Mouse (Mus musculus) neural tube, embryonic 11.5 days (tissue): ENCODE results near the gene Disp1. TPM values are rescaled to one million over a fixed set of nuclear protein-coding genes. Genes with fewer than 3 reads are reported as not detected.

ENCODE experiments used
- ATAC-seq: fragments of 200-750 bp; cut with Nextera tagmentation; 2 replicates; pipeline ENCODE4 v1.8.0; 2017; ENCODE audit warnings: moderate number of reproducible peaks, mild to moderate bottlenecking, moderate TSS enrichment, moderate library complexity; ENCODE audit not compliant: insufficient read depth, low FRiP score, low TSS enrichment
- DNase-seq: peaks from one replicate; pipeline ENCODE4 v3.0.0-alpha.2; 2015; ENCODE audit warnings: low spot score
- H3K27ac ChIP-seq: fragments of 300-500 bp; sonication (generic); 2 replicates; pipeline ENCODE4 v1.5.1; 2014; ENCODE audit warnings: low read depth, mild to moderate bottlenecking, low read length
- H3K27me3 ChIP-seq: fragments of 300-500 bp; sonication (generic); 2 replicates; pipeline ENCODE4 v1.6.1; 2014; ENCODE audit warnings: mild to moderate bottlenecking, low read length, mixed read lengths; ENCODE audit not compliant: control insufficient read depth, insufficient read depth
- H3K36me3 ChIP-seq: fragments of 300-500 bp; sonication (generic); 2 replicates; pipeline ENCODE4 v1.6.1; 2014; ENCODE audit warnings: mild to moderate bottlenecking, low read length, moderate library complexity, mixed read lengths; ENCODE audit not compliant: control insufficient read depth, insufficient read depth
- H3K4me1 ChIP-seq: fragments of 300-500 bp; sonication (generic); 2 replicates; pipeline ENCODE4 v1.6.1; 2014; ENCODE audit warnings: low read length, mixed read lengths; ENCODE audit not compliant: control insufficient read depth, insufficient read depth
- H3K4me2 ChIP-seq: fragments of 300-500 bp; sonication (generic); 2 replicates; pipeline ENCODE4 v1.6.1; 2014; ENCODE audit warnings: low read depth, mild to moderate bottlenecking, moderate library complexity
- H3K4me3 ChIP-seq: fragments of 300-500 bp; sonication (generic); 2 replicates; pipeline ENCODE4 v1.5.1; 2014; ENCODE audit warnings: low read depth, low read length
- H3K9ac ChIP-seq: fragments of 300-500 bp; sonication (generic); 2 replicates; pipeline ENCODE4 v1.6.1; 2014; ENCODE audit warnings: mild to moderate bottlenecking, low read length
- H3K9me3 ChIP-seq: fragments of 300-500 bp; sonication (generic); 2 replicates; pipeline ENCODE4 v1.6.1; 2016; ENCODE audit warnings: low read length; ENCODE audit not compliant: control insufficient read depth
- WGBS: fragments of 180-500 bp; shearing (Covaris S2); extraction: QIAGEN DNeasy Blood & Tissue Kit; methylation state at CpG from one replicate; pipeline ENCODE4 v1.1.7; 2014; 5-methylcytosine and 5-hydroxymethylcytosine counted together
- polyA plus RNA-seq: library from polyadenylated mRNA; unstranded; fragments of >200 nt; fragmentation: Nextera tagmentation; extraction: Ambion mirVana; gene quantifications from 2 replicates; pipeline ENCODE4 v1.2.1, GENCODE M21; 2014

Gene Disp1
- polyA plus RNA-seq, 1 experiment from 2014 or later: 11.7 TPM

DNA sequence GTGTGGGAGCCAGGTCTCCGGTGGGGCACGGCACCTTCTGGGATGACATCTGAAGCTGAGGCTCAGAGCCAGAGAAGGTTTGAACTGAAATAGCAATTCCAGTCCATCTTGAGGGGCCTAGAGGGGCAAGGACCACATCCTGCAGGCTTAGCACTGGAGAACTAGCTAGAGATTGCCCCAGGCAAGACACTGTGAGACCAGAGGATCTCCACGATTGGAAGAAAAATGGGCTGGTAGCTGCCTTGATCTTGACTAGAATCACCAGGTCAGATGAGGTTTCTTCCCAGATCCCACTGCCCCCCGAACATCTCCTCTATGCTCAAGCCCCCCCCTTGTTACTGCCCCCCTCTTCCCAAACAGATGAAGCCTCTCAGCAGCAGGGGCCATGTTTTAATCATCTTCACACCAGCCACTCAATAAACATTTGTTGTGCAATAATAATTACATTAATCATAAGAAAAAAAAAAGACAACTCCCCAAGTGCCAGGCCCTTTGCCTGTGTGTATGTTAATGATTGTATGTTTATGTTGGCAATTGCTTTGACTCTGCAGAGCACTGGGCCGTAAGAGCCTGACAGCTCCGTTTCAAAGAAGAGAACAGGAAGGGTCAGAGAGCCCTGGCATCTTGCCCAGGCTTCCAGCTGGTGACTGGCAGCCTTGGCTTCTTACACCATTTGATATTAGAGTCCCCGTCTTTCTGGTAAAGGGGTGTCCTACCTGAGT lies 174.0 kb downstream of the Disp1 start:
- no peak overlapping the region for H3K9ac ChIP-seq
- 73% methylated on average over 7 of the region's 7 CpGs for WGBS
- no peaks in the 10 kb centered on the region for H3K36me3 ChIP-seq
- DNase-seq (no peak), ATAC-seq (no peak)
- H3K9me3 ChIP-seq: no peaks in the 10 kb centered on the region
- 0 out of 2 replicates have a peak, but pooled peaks cover 2% of the 10 kb centered on the region for H3K4me1 ChIP-seq
- H3K27me3 ChIP-seq: no peaks in the 10 kb centered on the region
- H3K4me3 ChIP-seq: no peak overlapping the region
- H3K27ac ChIP-seq: no peak overlapping the region
- no peak overlapping the region for H3K4me2 ChIP-seq

DNA sequence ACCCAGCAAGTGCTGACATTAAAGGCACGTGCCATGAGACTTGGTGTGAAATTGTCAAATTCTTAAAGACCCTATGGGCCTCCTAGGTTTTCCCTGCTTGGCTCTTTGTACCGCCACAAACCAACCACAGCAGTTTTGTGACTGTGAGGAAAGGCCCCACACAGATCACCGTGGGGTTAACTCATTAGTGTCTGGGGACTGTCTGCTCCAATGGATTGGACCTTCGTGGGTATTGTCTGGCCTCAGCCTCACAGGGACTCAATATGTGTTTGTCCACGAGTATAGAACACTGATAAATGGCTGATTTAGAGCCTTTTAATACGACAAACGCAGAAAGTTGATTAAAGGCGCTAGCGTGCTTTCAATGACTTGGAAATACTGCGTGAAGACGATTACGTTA lies 175.2 kb downstream of the Disp1 start:
- H3K4me3 ChIP-seq: no peak overlapping the region
- 56% methylated on average over 12 of the region's 12 CpGs for WGBS
- H3K27ac ChIP-seq: no peak overlapping the region
- H3K9ac ChIP-seq: no peak overlapping the region
- DNase-seq: no peak
- no peaks in the 10 kb centered on the region for H3K36me3 ChIP-seq
- H3K4me1 ChIP-seq: 0 out of 2 replicates have a peak, but pooled peaks cover 2% of the 10 kb centered on the region
- no peak overlapping the region for H3K4me2 ChIP-seq
- H3K27me3 ChIP-seq: no peaks in the 10 kb centered on the region
- no peak for ATAC-seq
- no peaks in the 10 kb centered on the region for H3K9me3 ChIP-seq

GRCm38 (mm10) chr1:183043161-183043812 lies 178.0 kb downstream of the Disp1 start:
- no peak for ATAC-seq
- no peaks in the 10 kb centered on the region for H3K36me3 ChIP-seq
- 81% methylated on average over 13 of the region's 13 CpGs for WGBS

GRCm38 (mm10) chr1:183041703-183042102 lies 179.6 kb downstream of the Disp1 start:
- 91% methylated on average over 6 of the region's 7 CpGs for WGBS
- H3K27me3 ChIP-seq: no peaks in the 10 kb centered on the region
- H3K36me3 ChIP-seq: no peaks in the 10 kb centered on the region
- no peaks in the 10 kb centered on the region for H3K9me3 ChIP-seq
- DNase-seq: no peak
- no peak for ATAC-seq
- H3K4me2 ChIP-seq: no peak overlapping the region
- H3K4me3 ChIP-seq: no peak overlapping the region
- H3K27ac ChIP-seq: no peak overlapping the region
- H3K4me1 ChIP-seq: no peaks in the 10 kb centered on the region
- H3K9ac ChIP-seq: no peak overlapping the region

More at GRCm38 (mm10) chr1:183043161-183043812, 178.0 kb downstream of the Disp1 start:
- no peak for DNase-seq
- H3K27me3 ChIP-seq: no peaks in the 10 kb centered on the region
- H3K4me1 ChIP-seq: 0 out of 2 replicates have a peak, but pooled peaks cover 2% of the 10 kb centered on the region
- H3K4me3 ChIP-seq: no peak overlapping the region
- H3K27ac ChIP-seq: no peak overlapping the region
- H3K9ac ChIP-seq: no peak overlapping the region
- H3K4me2 ChIP-seq: no peak overlapping the region
- H3K9me3 ChIP-seq: no peaks in the 10 kb centered on the region

DNA sequence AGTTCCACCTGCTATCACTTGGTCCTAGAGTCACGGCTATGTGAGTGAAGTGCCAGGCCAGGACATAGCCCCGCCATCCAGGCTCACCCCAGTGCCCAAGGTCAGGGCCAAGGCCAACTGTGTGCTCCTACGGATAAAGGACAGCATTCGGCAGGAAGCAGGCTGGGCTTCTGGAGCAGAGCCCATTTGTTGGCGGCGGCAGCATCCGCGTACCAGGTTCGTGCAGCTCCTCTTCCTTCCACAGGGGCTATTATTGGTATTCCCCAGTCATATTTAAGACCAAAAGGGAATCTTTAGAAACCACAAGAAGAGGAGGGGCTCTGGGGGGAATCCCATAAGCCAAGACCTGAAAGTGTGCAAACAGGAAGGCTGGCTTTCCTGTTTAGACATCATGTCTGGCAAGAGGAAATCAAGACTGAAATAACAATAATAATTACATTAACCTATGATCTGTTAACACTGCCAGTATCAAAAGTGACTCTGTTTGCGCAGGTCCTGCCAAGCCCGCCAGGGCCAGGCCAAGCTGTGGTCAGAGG lies 180.4 kb downstream of the Disp1 start:
- Histone ChIP-seq H3K9me3 (no peaks in the 10 kb centered on the region), H3K27ac (no peak overlapping the region), H3K9ac (no peak overlapping the region), H3K27me3 (no peaks in the 10 kb centered on the region), H3K4me1 (no peaks in the 10 kb centered on the region), H3K4me3 (no peak overlapping the region), H3K36me3 (no peaks in the 10 kb centered on the region), H3K4me2 (no peak overlapping the region)
- no peak for DNase-seq
- no peak for ATAC-seq
- WGBS: 88% methylated on average over 11 of the region's 11 CpGs

DNA sequence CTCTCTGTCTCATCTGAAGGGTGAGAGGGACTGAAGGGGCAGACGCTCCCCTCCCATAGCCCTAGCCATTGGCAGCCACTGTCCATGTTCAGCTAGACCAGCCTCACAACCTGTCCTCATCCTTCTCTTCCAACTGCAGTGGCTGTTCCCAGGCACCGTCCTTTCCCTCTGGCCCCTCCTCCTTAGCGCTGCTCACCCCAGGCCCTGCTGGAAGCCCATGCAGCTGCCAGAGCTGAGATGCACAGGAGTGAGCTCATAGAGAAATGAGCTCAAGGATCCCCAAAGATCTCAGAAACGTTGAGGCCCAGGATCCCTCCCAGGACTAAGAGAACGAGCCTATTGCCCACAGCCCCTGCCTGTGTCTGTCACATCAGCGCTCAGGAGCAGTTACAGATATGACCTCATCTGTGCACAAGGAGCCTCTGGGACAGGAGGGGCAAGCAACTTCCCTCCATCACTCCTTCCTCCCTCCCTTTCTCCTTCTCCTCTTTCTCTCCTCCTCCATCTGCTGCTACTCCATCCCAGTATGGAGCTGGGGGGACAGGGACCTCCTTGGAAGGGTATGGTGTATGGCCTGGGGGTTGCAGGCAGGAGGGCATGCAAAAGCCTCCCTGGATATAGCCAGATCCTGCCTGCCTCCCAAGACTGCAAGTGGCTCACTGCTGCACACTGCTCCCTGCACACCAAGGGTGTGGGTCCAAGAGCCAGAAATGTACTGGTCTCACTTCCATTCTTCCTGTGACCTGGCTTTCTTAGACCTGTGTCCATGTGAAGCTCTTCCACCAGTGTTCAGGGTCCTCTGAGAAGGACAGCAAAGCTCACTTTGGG lies 181.2 kb downstream of the Disp1 start:
- no peaks in the 10 kb centered on the region for H3K27me3 ChIP-seq
- H3K4me1 ChIP-seq: no peaks in the 10 kb centered on the region
- H3K36me3 ChIP-seq: no peaks in the 10 kb centered on the region

GRCm38 (mm10) chr1:183039404-183039803 lies 181.9 kb downstream of the Disp1 start:
- H3K27ac ChIP-seq: no peak overlapping the region
- H3K9ac ChIP-seq: no peak overlapping the region
- ATAC-seq (no peak), DNase-seq (no peak)
- no peaks in the 10 kb centered on the region for H3K4me1 ChIP-seq
- no peak overlapping the region for H3K4me3 ChIP-seq
- no peaks in the 10 kb centered on the region for H3K36me3 ChIP-seq
- no peak overlapping the region for H3K4me2 ChIP-seq
- H3K27me3 ChIP-seq: no peaks in the 10 kb centered on the region
- H3K9me3 ChIP-seq: no peaks in the 10 kb centered on the region
- WGBS: 77% methylated on average over 7 of the region's 7 CpGs

More for the DNA sequence above, 181.2 kb downstream of the Disp1 start:
- WGBS: 48% methylated on average over 6 of the region's 6 CpGs
- Histone ChIP-seq H3K4me3 (no peak overlapping the region), H3K9ac (no peak overlapping the region), H3K4me2 (no peak overlapping the region), H3K27ac (no peak overlapping the region), H3K9me3 (no peaks in the 10 kb centered on the region)
- DNase-seq: no peak
- no peak for ATAC-seq
